13 mouse cellular contexts compared by ENCODE assay signal in genomic region chr3:57428682-57429464, GRCm38 (mm10). TPM values are rescaled to one million over a fixed set of nuclear protein-coding genes. Genes with fewer than 3 reads are reported as not detected.
DNase-seq lines count a peak whose midpoint lies in the region; ATAC-seq and TF ChIP-seq lines count a peak whose summit lies in the region.
"Had no signal": no experiment of that assay in that cellular context is flagged by ENCODE, and none has a peak within 500 bp of the region (broad histone marks: within the 10 kb centered on the region; RNA-seq: fewer than 3 reads in every experiment).

No protein-coding gene starts in this region.

- H3K36me3 ChIP-seq in intestine, embryonic 14.5 days (ENCODE audit: control insufficient read depth, insufficient read depth, low read length), result no peaks in the 10 kb centered on the region
- H3K36me3 ChIP-seq in intestine, embryonic 16.5 days (ENCODE audit: control insufficient read depth, insufficient read depth, low read length), result no peaks in the 10 kb centered on the region
- no peaks in the 10 kb centered on the region for H3K36me3 ChIP-seq in liver, postnatal 0 days (replicated peaks; ENCODE audit: insufficient read depth, low read length)
- H3K36me3 ChIP-seq: forebrain, embryonic 15.5 days; limb, embryonic 13.5 days had no signal

- no peaks in the 10 kb centered on the region for H3K9me3 ChIP-seq in intestine, embryonic 14.5 days (ENCODE audit: control insufficient read depth, low read length)
- no peaks in the 10 kb centered on the region for H3K9me3 ChIP-seq in intestine, embryonic 16.5 days (ENCODE audit: control insufficient read depth, low read length)
- H3K9me3 ChIP-seq in liver, postnatal 0 days (ENCODE audit: low read length), result no peaks in the 10 kb centered on the region
- H3K9me3 ChIP-seq: forebrain, embryonic 15.5 days; limb, embryonic 13.5 days had no signal

- DNase-seq in intestine, embryonic 14.5 days (ENCODE audit: low spot score), result peak; percentile 51
- DNase-seq in embryo, embryonic 11 days, result peak; percentile 20
- DNase-seq in heart, postnatal 10 days, result peak; percentile 37 to 41
- DNase-seq in liver, postnatal 0 days, result no peak
- DNase-seq in spleen, adult 18-20 months, result no peak
- DNase-seq in spleen, postnatal 14 days (ENCODE audit: low spot score in 2 of 2), result no peak
- no peak for DNase-seq in cerebellum, postnatal 25 days

- WGBS in intestine, embryonic 14.5 days, result 15% methylated on average over 5 of the region's 5 CpGs
- WGBS in intestine, embryonic 16.5 days, result 27% methylated on average over 5 of the region's 5 CpGs
- 16% methylated on average over 5 of the region's 5 CpGs for WGBS in liver, postnatal 0 days (ENCODE audit: insufficient replicate concordance)

- H3K9ac ChIP-seq in intestine, embryonic 14.5 days (ENCODE audit: low read length), result no peak overlapping the region
- no peak overlapping the region for H3K9ac ChIP-seq in intestine, embryonic 16.5 days (ENCODE audit: low read depth, low read length)
- peak overlapping the region; percentile 24; the same call in 1 of the 2 replicates for H3K9ac ChIP-seq in liver, postnatal 0 days (replicated peaks)
- H3K9ac ChIP-seq: forebrain, embryonic 15.5 days; limb, embryonic 13.5 days had no signal

- no peak overlapping the region for H3K4me3 ChIP-seq in intestine, embryonic 14.5 days (ENCODE audit: low read depth, low read length)
- no peak overlapping the region for H3K4me3 ChIP-seq in intestine, embryonic 16.5 days (ENCODE audit: low read length)
- H3K4me3 ChIP-seq in liver, postnatal 0 days (ENCODE audit: low read depth, low read length), result no peak overlapping the region
- H3K4me3 ChIP-seq: forebrain, embryonic 15.5 days; limb, embryonic 13.5 days had no signal

- TF ChIP-seq CTCF in liver, postnatal 0 days (IDR thresholded peaks at IDR 0.05; ENCODE audit: low read depth), result no peak

- TF ChIP-seq EP300 in liver, postnatal 0 days (IDR thresholded peaks at IDR 0.05; ENCODE audit: low read depth), result no peak

- no peak overlapping the region for H3K27ac ChIP-seq in intestine, embryonic 14.5 days (ENCODE audit: low read depth)
- no peak overlapping the region for H3K27ac ChIP-seq in intestine, embryonic 16.5 days (ENCODE audit: low read length)
- H3K27ac ChIP-seq in liver, postnatal 0 days (ENCODE audit: low read depth), result peak overlapping the region; percentile 61
- H3K27ac ChIP-seq: forebrain, embryonic 15.5 days; limb, embryonic 13.5 days had no signal

- ATAC-seq in intestine, embryonic 14.5 days (replicated peaks; ENCODE audit: low FRiP score, low TSS enrichment, low read depth), result no peak
- ATAC-seq in intestine, embryonic 16.5 days, result no peak
- ATAC-seq in liver, postnatal 0 days, result no peak
- ATAC-seq: forebrain, embryonic 15.5 days had no signal

- no peak overlapping the region for H3K4me2 ChIP-seq in intestine, embryonic 14.5 days (ENCODE audit: low read length)
- H3K4me2 ChIP-seq in intestine, embryonic 16.5 days (ENCODE audit: low read depth, low read length), result no peak overlapping the region
- peak overlapping the region; percentile 58 for H3K4me2 ChIP-seq in liver, postnatal 0 days (ENCODE audit: low read depth, low read length)
- H3K4me2 ChIP-seq: forebrain, embryonic 15.5 days; limb, embryonic 13.5 days had no signal

- H3K27me3 ChIP-seq in intestine, embryonic 14.5 days (replicated peaks; ENCODE audit: control insufficient read depth, insufficient read depth, low read length), result no peaks in the 10 kb centered on the region
- no peaks in the 10 kb centered on the region for H3K27me3 ChIP-seq in intestine, embryonic 16.5 days (replicated peaks; ENCODE audit: control insufficient read depth, insufficient read depth, low read length)
- no peaks in the 10 kb centered on the region for H3K27me3 ChIP-seq in liver, postnatal 0 days (ENCODE audit: insufficient read depth, low read length)
- H3K27me3 ChIP-seq: forebrain, embryonic 15.5 days; limb, embryonic 13.5 days had no signal

- intact Hi-C loops in heart, postnatal 10 days (cut with DNase I), result loop anchor here (1.0 to 5.0 kb wide), 2 partner anchors 92 to 161 kb away; no protein-coding TSS in a partner anchor

- 0 out of 2 replicates have a peak, but pooled peaks cover 2% of the 10 kb centered on the region for H3K4me1 ChIP-seq in intestine, embryonic 14.5 days (replicated peaks; ENCODE audit: control insufficient read depth, insufficient read depth, low read length)
- H3K4me1 ChIP-seq in intestine, embryonic 16.5 days (ENCODE audit: control insufficient read depth, insufficient read depth, low read length), result peaks cover 2% of the 10 kb centered on the region; the same call in 1 of the 2 replicates
- no peaks in the 10 kb centered on the region; the same call in 1 of the 2 replicates for H3K4me1 ChIP-seq in liver, postnatal 0 days (ENCODE audit: insufficient read depth)
- H3K4me1 ChIP-seq: forebrain, embryonic 15.5 days had no signal

RNA-seq across cellular contexts. Expression of gene Tm4sf4, which starts 3.8 kb away (rescaled TPM):
- 43.0 and 53.0 TPM in 2 replicates for polyA plus RNA-seq in intestine, embryonic 14.5 days (2014; fragmentation: Nextera tagmentation; extraction: Ambion mirVana)
- polyA plus RNA-seq in intestine, embryonic 16.5 days (2015; fragmentation: Nextera tagmentation; extraction: Ambion mirVana), result 43.9 and 44.7 TPM in 2 replicates
- total RNA-seq in heart, postnatal 10 days (2021), result not detected
- 243 and 252 TPM in 2 replicates for polyA plus RNA-seq in liver, postnatal 0 days (2015; fragmentation: Nextera tagmentation; extraction: Ambion mirVana)
- total RNA-seq: common myeloid progenitor, adult 5-6 weeks; hematopoietic stem cell, adult 5-6 weeks; midbrain, postnatal 0 days had no signal

Comparison
In these comparisons a context has a peak if more than half of its experiments do, and no peak if none do; other contexts are left out.
1. DNase-seq: peak in intestine, embryonic 14.5 days (single experiment), embryo, embryonic 11 days (single experiment) and heart, postnatal 10 days (2 of 2); none in liver, postnatal 0 days (single experiment), spleen, adult 18-20 months (0 of 2), spleen, postnatal 14 days (0 of 2) and cerebellum, postnatal 25 days (0 of 2).